Mouse (Mus musculus) olfactory bulb, adult 2 months (tissue): ENCODE results near the gene Ints14. TPM values are rescaled to one million over a fixed set of nuclear protein-coding genes. Genes with fewer than 3 reads are reported as not detected.

Experiments used
- H3K27ac ChIP-seq: fragments of 200-500 bp; 2 replicates; pipeline ENCODE4 v1.5.1; 2012; ENCODE audit warnings: low read depth, low read length; ENCODE audit not compliant: insufficient read depth
- H3K4me1 ChIP-seq: fragments of 200-500 bp; 2 replicates; pipeline ENCODE4 v1.6.1; 2012; ENCODE audit warnings: low read length; ENCODE audit not compliant: control insufficient read depth, insufficient read depth
- H3K4me3 ChIP-seq: fragments of 200-500 bp; 2 replicates; pipeline ENCODE4 v1.5.1; 2012; ENCODE audit warnings: mild to moderate bottlenecking, low read depth, low read length, moderate library complexity; ENCODE audit not compliant: insufficient read depth
- CTCF ChIP-seq: fragments of 200-500 bp; IDR thresholded peaks from 2 replicates; pipeline ENCODE4 v1.5.1; 2012; ENCODE audit warnings: low read depth, mild to moderate bottlenecking, low read length, moderate library complexity; ENCODE audit not compliant: insufficient read depth
- POLR2A ChIP-seq: fragments of 200-500 bp; IDR thresholded peaks from 2 replicates; pipeline ENCODE4 v1.6.1; 2012; ENCODE audit warnings: mild to moderate bottlenecking, low read depth, low read length, moderate library complexity; ENCODE audit not compliant: insufficient read depth
- WGBS: fragments of 180-500 bp; shearing (Covaris S2); methylation state at CpG from one replicate; pipeline ENCODE4 v1.1.7; 2018; 5-methylcytosine and 5-hydroxymethylcytosine counted together
- polyA plus RNA-seq: library from polyadenylated mRNA; stranded (reverse); fragments of >200 nt; gene quantifications from 2 replicates; pipeline ENCODE4 v1.2.4, GENCODE M21; 2012; ENCODE audit warnings: low replicate concordance; ENCODE audit not compliant: missing spikeins, insufficient read depth, insufficient read length

The Ints14 gene
- polyA plus RNA-seq, 1 experiment, result not detected

- 50% methylated on average over 4 of the region's 4 CpGs for WGBS
- Histone ChIP-seq H3K4me1 (peaks cover 19% of the 10 kb centered on the region), H3K27ac (peak overlapping the region; percentile 46), H3K4me3 (no peak overlapping the region)
- TF ChIP-seq CTCF (no peak), POLR2A (no peak)
Measured at GRCm38 (mm10) chr9:65016241-65016977, 55.7 kb downstream of the Ints14 start.

- peak overlapping the region; percentile 46 for H3K27ac ChIP-seq
- peaks cover 19% of the 10 kb centered on the region for H3K4me1 ChIP-seq
- H3K4me3 ChIP-seq, result no peak overlapping the region
- 50% methylated on average over 16 of the region's 16 CpGs for WGBS
- no peak for TF ChIP-seq CTCF
- no peak for TF ChIP-seq POLR2A
Measured at GRCm38 (mm10) chr9:65016978-65017827, 56.5 kb downstream of the Ints14 start.

- Histone ChIP-seq H3K27ac (no peak overlapping the region), H3K4me1 (peaks cover 19% of the 10 kb centered on the region), H3K4me3 (no peak overlapping the region)
- TF ChIP-seq POLR2A (no peak), CTCF (no peak)
- WGBS, result 47% methylated on average over 4 of the region's 4 CpGs
Measured at GRCm38 (mm10) chr9:65017896-65018295, 57.2 kb downstream of the Ints14 start.

- H3K27ac ChIP-seq, result no peak overlapping the region
- WGBS, result 46% methylated on average over 3 of the region's 3 CpGs
- peaks cover 19% of the 10 kb centered on the region for H3K4me1 ChIP-seq
- TF ChIP-seq POLR2A (no peak), CTCF (no peak)
- H3K4me3 ChIP-seq, result no peak overlapping the region
Measured at GRCm38 (mm10) chr9:65018588-65019121, 58.0 kb downstream of the Ints14 start.

- WGBS, result 34% methylated on average over 3 of the region's 3 CpGs
- no peak overlapping the region for H3K4me3 ChIP-seq
Measured at GRCm38 (mm10) chr9:65019146-65019545, 58.4 kb downstream of the Ints14 start.

GRCm38 (mm10) chr9:65020128-65020527 lies 59.4 kb downstream of the Ints14 start:
- WGBS, result 31% methylated on average over 4 of the region's 4 CpGs
- Histone ChIP-seq H3K4me1 (peaks cover 16% of the 10 kb centered on the region), H3K27ac (no peak overlapping the region), H3K4me3 (no peak overlapping the region)
- TF ChIP-seq POLR2A (no peak), CTCF (no peak)

More at GRCm38 (mm10) chr9:65019146-65019545, 58.4 kb downstream of the Ints14 start:
- Histone ChIP-seq H3K27ac (no peak overlapping the region), H3K4me1 (peaks cover 19% of the 10 kb centered on the region)
- TF ChIP-seq CTCF, result no peak
- TF ChIP-seq POLR2A, result no peak

GRCm38 (mm10) chr9:65020991-65021886 lies 60.5 kb downstream of the Ints14 start, which contains the start of gene Hacd3:
Gene Hacd3 (minus strand): TSS chr9:65021693.
- under 1% methylated on average over 79 of the region's 81 CpGs for WGBS
- TF ChIP-seq POLR2A (peak; percentile 97), CTCF (no peak)
- Histone ChIP-seq H3K4me3 (peak within 1 kb of the TSS; percentile 67), H3K4me1 (peaks cover 11% of the 10 kb centered on the region), H3K27ac (peak within 1 kb of the TSS; percentile 65)

GRCm38 (mm10) chr9:65021887-65022579 lies 61.3 kb downstream of the Ints14 start:
- Histone ChIP-seq H3K4me3 (peak overlapping the region; percentile 41), H3K27ac (peak overlapping the region; percentile 65), H3K4me1 (peaks cover 5% of the 10 kb centered on the region)
- WGBS, result 20% methylated on average over 9 of the region's 9 CpGs
- no peak for TF ChIP-seq CTCF
- TF ChIP-seq POLR2A, result no peak
